Mouse (Mus musculus) heart, postnatal 0 days (tissue): ENCODE measurements around the gene Dnah7a. TPM values are rescaled to one million over a fixed set of nuclear protein-coding genes. Genes with fewer than 3 reads are reported as not detected.
"Not testable (repeated sequence)": the region's sequence is repeated elsewhere in the genome, so short reads cannot be mapped to it uniquely, and the experiment has no call there.

Experiments used
- ATAC-seq: fragments of 200-750 bp; cut with Nextera tagmentation; 2 replicates; pipeline ENCODE4 v1.8.0; 2017; ENCODE audit warnings: low read depth, moderate number of reproducible peaks, moderate library complexity; ENCODE audit not compliant: insufficient read depth
- DNase-seq: peaks from one replicate; pipeline ENCODE4 v3.0.0-alpha.2; 2016; ENCODE audit warnings: low spot score
- H3K27ac ChIP-seq: fragments of 300-500 bp; sonication (generic); 2 replicates; pipeline ENCODE4 v1.5.1; 2014; ENCODE audit warnings: low read depth, mild to moderate bottlenecking
- H3K27me3 ChIP-seq: fragments of 300-500 bp; sonication (generic); 2 replicates; pipeline ENCODE4 v1.6.1; 2014; ENCODE audit warnings: low read length, mixed read lengths; ENCODE audit not compliant: control insufficient read depth, insufficient read depth
- H3K36me3 ChIP-seq: fragments of 300-500 bp; sonication (generic); replicated peaks from 2 replicates; pipeline ENCODE4 v1.6.1; 2014; ENCODE audit warnings: low read length, mixed read lengths; ENCODE audit not compliant: control insufficient read depth, insufficient read depth
- H3K4me1 ChIP-seq: fragments of 300-500 bp; sonication (generic); 2 replicates; pipeline ENCODE4 v1.6.1; 2014; ENCODE audit warnings: antibody characterized with exemption; ENCODE audit not compliant: control insufficient read depth, insufficient read depth
- H3K4me2 ChIP-seq: fragments of 300-500 bp; sonication (generic); 2 replicates; pipeline ENCODE4 v1.6.1; 2014; ENCODE audit warnings: low read depth, mild to moderate bottlenecking, low read length, moderate library complexity
- H3K4me3 ChIP-seq: fragments of 300-500 bp; sonication (generic); 2 replicates; pipeline ENCODE4 v1.5.1; 2014; ENCODE audit warnings: low read depth, low read length
- H3K9ac ChIP-seq: fragments of 300-500 bp; sonication (generic); replicated peaks from 2 replicates; pipeline ENCODE4 v1.6.1; 2014; ENCODE audit warnings: low read depth, low read length, mixed read lengths
- H3K9me3 ChIP-seq: fragments of 300-500 bp; sonication (generic); replicated peaks from 2 replicates; pipeline ENCODE4 v1.6.1; 2016; ENCODE audit warnings: low read length; ENCODE audit not compliant: control insufficient read depth
- CTCF ChIP-seq: IDR thresholded peaks from 2 replicates; pipeline ENCODE4 v1.5.1; 2016; ENCODE audit warnings: antibody characterized with exemption, control low read depth, low read depth
- EP300 ChIP-seq: IDR thresholded peaks from 2 replicates; pipeline ENCODE4 v1.6.1; 2016; ENCODE audit warnings: antibody characterized with exemption, low read depth
- WGBS: fragments of 180-500 bp; shearing (Covaris S2); extraction: QIAGEN DNeasy Blood & Tissue Kit; methylation state at CpG from one replicate; pipeline ENCODE4 v1.1.7; 2014; 5-methylcytosine and 5-hydroxymethylcytosine counted together
- polyA plus RNA-seq: library from polyadenylated mRNA; unstranded; fragments of >200 nt; fragmentation: Nextera tagmentation; extraction: Ambion mirVana; gene quantifications from 2 replicates; pipeline ENCODE4 v1.2.1, GENCODE M21; 2015
- total RNA-seq: library from RNA; depleted of rRNA; stranded (reverse); fragments of >200 nt; gene quantifications from 2 replicates; pipeline ENCODE4 v1.2.3, GENCODE M21; 2014; ENCODE audit warnings: low replicate concordance

The Dnah7a gene
- total and polyA plus RNA-seq, 2 experiments from 2014 or later: 0.07 TPM; not detected in 1

DNA sequence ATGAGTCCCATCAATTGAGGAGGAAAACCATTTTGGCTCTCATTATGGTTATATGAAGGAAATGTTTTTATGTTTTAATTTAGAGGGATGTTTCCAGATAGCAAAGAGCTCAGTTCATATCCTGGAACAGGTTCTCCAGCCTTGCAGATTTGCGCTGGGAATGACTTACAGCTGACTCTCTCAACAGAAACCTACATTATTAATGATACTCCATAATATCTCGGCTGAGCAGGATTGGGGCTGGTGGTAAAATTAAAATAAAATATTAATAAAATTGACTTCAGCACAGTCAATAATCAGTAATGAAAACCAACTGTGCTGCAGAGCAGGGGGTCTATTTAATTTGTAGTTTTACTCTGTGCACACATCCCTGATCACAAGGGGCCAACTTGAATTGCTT lies 274.2 kb downstream of the Dnah7a start:
- 86% methylated on average over 2 of the region's 2 CpGs for WGBS
- H3K9me3 ChIP-seq: not testable (repeated sequence)

DNA sequence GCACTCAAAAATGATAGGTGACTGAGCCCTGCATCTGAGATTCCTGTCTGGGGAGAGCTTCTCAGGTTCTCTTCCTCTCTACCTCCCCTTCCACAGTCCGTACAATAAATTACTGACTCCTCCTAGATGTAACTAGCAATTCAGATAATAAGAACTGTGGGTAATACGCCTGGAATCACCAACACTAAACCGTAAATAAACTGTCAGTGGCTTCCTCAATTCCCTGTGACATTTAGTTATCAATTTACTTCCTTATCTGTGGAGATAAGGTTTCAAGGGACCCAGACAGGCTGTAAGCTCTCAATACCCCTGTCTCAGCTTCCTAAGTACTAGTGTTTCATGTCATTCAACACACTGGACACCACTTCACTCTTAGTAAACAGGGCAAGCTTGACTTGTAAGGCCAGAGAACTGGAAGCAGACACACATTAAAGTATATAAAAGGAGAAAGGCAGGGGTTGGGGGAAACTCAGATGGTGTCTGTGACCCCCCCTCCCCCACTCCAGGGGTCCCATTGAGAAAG lies 300.7 kb downstream of the Dnah7a start:
- DNase-seq: no peak
- Histone ChIP-seq H3K4me3 (no peak overlapping the region), H3K9me3 (0 out of 2 replicates have a peak, but pooled peaks cover 4% of the 10 kb centered on the region), H3K27ac (no peak overlapping the region), H3K36me3 (no peaks in the 10 kb centered on the region), H3K9ac (no peak overlapping the region), H3K4me1 (no peaks in the 10 kb centered on the region), H3K27me3 (no peaks in the 10 kb centered on the region), H3K4me2 (no peak overlapping the region)
- WGBS: 15% methylated on average over 3 of the region's 3 CpGs
- no peak for TF ChIP-seq EP300
- TF ChIP-seq CTCF: no peak
- no peak for ATAC-seq

More for the DNA sequence above, 274.2 kb downstream of the Dnah7a start:
- not testable (repeated sequence) for H3K36me3 ChIP-seq, H3K4me1 ChIP-seq, H3K27ac ChIP-seq, H3K9ac ChIP-seq, ATAC-seq, H3K4me3 ChIP-seq, DNase-seq, H3K27me3 ChIP-seq, H3K4me2 ChIP-seq

GRCm38 (mm10) chr1:53393936-53394760 lies 312.4 kb downstream of the Dnah7a start:
- H3K4me1 ChIP-seq, H3K36me3 ChIP-seq, ATAC-seq, DNase-seq, H3K9ac ChIP-seq, H3K9me3 ChIP-seq, H3K27ac ChIP-seq, H3K27me3 ChIP-seq: not testable (repeated sequence)
- 20% methylated on average over 21 of the region's 21 CpGs for WGBS
- Histone ChIP-seq H3K4me3 (peak overlapping the region; percentile 29; the same call in 1 of the 2 replicates), H3K4me2 (peak overlapping the region; percentile 54)

- no peaks in the 10 kb centered on the region for H3K27me3 ChIP-seq
- H3K9me3 ChIP-seq: no peaks in the 10 kb centered on the region
- ATAC-seq: no peak
- H3K9ac ChIP-seq: no peak overlapping the region
- H3K4me3 ChIP-seq: no peak overlapping the region
- TF ChIP-seq CTCF: no peak
- no peak for TF ChIP-seq EP300
- H3K36me3 ChIP-seq: no peaks in the 10 kb centered on the region
- WGBS: 88% methylated on average over 10 of the region's 14 CpGs
- no peak for DNase-seq
- H3K4me1 ChIP-seq: 0 out of 2 replicates have a peak, but pooled peaks cover under 1% of the 10 kb centered on the region
- H3K4me2 ChIP-seq: no peak overlapping the region
- no peak overlapping the region for H3K27ac ChIP-seq
Observed at GRCm38 (mm10) chr1:53388762-53389161, 317.8 kb downstream of the Dnah7a start.

DNA sequence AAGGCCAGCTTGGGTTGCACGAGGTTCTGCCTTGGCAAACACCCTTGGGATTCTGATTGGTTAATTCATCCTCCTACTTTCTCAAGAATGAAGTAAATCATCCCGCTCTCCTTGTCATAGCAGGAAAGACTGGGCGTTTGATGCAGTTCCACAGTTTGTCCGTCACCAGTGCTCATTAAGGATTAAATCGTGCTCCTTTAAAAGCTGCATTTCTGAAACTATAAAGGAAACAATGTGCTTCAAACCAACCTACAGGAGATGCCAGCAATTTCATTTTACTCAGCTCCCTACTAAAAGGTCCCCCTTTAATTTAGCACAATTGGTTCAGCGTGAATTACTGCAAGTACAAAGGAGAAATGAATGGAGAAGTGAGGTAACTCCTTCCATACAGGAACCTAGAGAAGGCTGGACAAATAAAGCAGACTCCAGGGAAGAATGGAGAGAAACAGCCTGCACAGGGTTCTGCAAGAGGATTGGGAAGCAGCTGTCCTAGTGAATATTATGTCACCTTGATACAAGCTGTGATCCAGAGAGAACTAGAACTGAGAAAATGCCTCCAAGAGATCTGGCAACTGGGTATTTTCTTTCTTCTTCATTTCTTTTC lies 322.4 kb downstream of the Dnah7a start:
- Histone ChIP-seq H3K27me3 (no peaks in the 10 kb centered on the region), H3K9me3 (no peaks in the 10 kb centered on the region), H3K4me2 (no peak overlapping the region), H3K9ac (no peak overlapping the region), H3K4me1 (no peaks in the 10 kb centered on the region), H3K27ac (no peak overlapping the region), H3K4me3 (no peak overlapping the region), H3K36me3 (no peaks in the 10 kb centered on the region)
- no peak for TF ChIP-seq EP300
- TF ChIP-seq CTCF: no peak
- WGBS: 79% methylated on average over 6 of the region's 6 CpGs
- no peak for ATAC-seq
- DNase-seq: no peak
